Mouse (Mus musculus) midbrain, embryonic 14.5 days (tissue): ENCODE results near the gene Ankrd22. TPM values are rescaled to one million over a fixed set of nuclear protein-coding genes. Genes with fewer than 3 reads are reported as not detected.

Experiments used
- ATAC-seq: fragments of 200-750 bp; cut with Nextera tagmentation; 2 replicates; pipeline ENCODE4 v1.8.0; 2017; ENCODE audit warnings: moderate number of reproducible peaks, moderate library complexity; ENCODE audit not compliant: low FRiP score, low TSS enrichment
- DNase-seq: peaks from one replicate; pipeline ENCODE4 v3.0.0-alpha.2; 2015
- H3K27ac ChIP-seq: fragments of 300-500 bp; sonication (generic); replicated peaks from 2 replicates; pipeline ENCODE4 v1.5.1; 2014; ENCODE audit warnings: mild to moderate bottlenecking, low read depth, low read length, moderate library complexity
- H3K27me3 ChIP-seq: fragments of 300-500 bp; sonication (generic); 2 replicates; pipeline ENCODE4 v1.6.1; 2014; ENCODE audit warnings: low read length, control low read depth, mixed read lengths; ENCODE audit not compliant: control insufficient read depth, insufficient read depth
- H3K36me3 ChIP-seq: fragments of 300-500 bp; sonication (generic); 2 replicates; pipeline ENCODE4 v1.6.1; 2014; ENCODE audit warnings: low read length, control low read depth; ENCODE audit not compliant: control insufficient read depth, insufficient read depth
- H3K4me1 ChIP-seq: fragments of 300-500 bp; sonication (generic); 2 replicates; pipeline ENCODE4 v1.6.1; 2014; ENCODE audit warnings: mild to moderate bottlenecking, antibody characterized with exemption, low read length, control low read depth; ENCODE audit not compliant: control insufficient read depth, insufficient read depth
- H3K4me2 ChIP-seq: fragments of 300-500 bp; sonication (generic); 2 replicates; pipeline ENCODE4 v1.6.1; 2014; ENCODE audit warnings: mild to moderate bottlenecking, low read length, moderate library complexity
- H3K4me3 ChIP-seq: fragments of 300-500 bp; sonication (generic); replicated peaks from 2 replicates; pipeline ENCODE4 v1.5.1; 2014; ENCODE audit warnings: low read depth, low read length
- H3K9ac ChIP-seq: fragments of 300-500 bp; sonication (generic); replicated peaks from 2 replicates; pipeline ENCODE4 v1.6.1; 2014; ENCODE audit warnings: mild to moderate bottlenecking, low read length, moderate library complexity
- H3K9me3 ChIP-seq: fragments of 300-500 bp; sonication (generic); 2 replicates; pipeline ENCODE4 v1.6.1; 2016; ENCODE audit warnings: low read length, control low read depth, mixed read lengths; ENCODE audit not compliant: control insufficient read depth
- WGBS: fragments of 180-500 bp; shearing (Covaris S2); extraction: QIAGEN DNeasy Blood & Tissue Kit; methylation state at CpG from one replicate; pipeline ENCODE4 v1.1.7; 2014; 5-methylcytosine and 5-hydroxymethylcytosine counted together
- polyA plus RNA-seq: library from polyadenylated mRNA; unstranded; fragments of >200 nt; fragmentation: Nextera tagmentation; extraction: Ambion mirVana; gene quantifications from 2 replicates; pipeline ENCODE4 v1.2.1, GENCODE M21; 2014

Ankrd22 gene
- polyA plus RNA-seq, 1 experiment from 2014 or later: not detected

DNA sequence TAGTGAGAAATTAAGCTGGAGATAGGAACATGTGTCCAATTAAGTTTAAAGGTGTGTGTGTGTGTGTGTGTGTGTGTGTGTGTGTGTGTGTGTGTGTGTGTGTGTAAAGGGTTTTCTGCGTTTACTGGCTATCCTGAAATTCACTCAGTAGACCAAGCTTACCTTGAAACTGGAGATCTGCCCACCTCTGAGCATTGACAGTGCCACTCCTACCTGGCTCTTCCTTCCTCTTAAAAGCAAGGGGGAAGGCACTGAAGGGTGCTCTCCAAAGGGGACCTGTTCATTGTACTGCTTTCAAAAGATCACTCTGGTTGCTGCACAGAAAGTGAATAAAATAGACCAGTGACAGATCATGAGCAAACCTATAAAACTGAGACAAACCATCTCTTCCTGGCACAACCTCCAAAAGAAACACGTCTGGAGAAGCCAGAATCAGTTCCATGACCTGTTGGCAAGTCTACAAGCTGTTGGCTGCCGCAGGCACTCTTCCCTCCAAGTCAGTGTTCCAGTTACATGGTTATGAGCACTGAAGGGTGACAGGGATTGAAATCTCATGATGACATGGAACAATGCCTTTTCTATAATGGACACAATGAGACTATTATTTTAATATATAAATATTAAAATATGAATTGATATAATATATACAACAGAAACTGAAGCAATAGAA lies 76.7 kb downstream of the Ankrd22 start:
- ATAC-seq (no peak), DNase-seq (no peak)
- H3K4me1 ChIP-seq: no peaks in the 10 kb centered on the region
- H3K27ac ChIP-seq: no peak overlapping the region
- WGBS: 78% methylated on average over 3 of the region's 3 CpGs
- no peak overlapping the region for H3K4me2 ChIP-seq
- no peak overlapping the region for H3K9ac ChIP-seq
- no peaks in the 10 kb centered on the region for H3K36me3 ChIP-seq
- no peak overlapping the region for H3K4me3 ChIP-seq
- no peaks in the 10 kb centered on the region for H3K27me3 ChIP-seq
- H3K9me3 ChIP-seq: no peaks in the 10 kb centered on the region

DNA sequence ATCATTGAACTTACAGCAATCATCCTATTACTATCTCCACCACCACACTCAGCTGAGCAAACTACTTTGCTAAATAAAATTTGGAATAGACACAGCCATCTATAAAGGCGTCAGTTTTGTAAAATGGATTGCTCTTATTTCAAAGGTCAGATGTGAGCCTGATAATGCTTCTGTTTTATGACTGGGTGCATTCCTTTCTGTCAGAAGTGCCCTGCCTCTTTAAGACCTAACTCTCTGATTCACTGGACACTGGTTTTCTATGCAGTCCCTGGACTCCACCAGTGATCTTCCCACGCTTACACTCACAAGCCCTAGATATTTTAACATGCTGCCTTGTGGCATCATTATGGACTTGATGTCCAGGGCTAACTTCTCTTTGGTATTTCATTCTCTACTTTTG lies 87.7 kb downstream of the Ankrd22 start:
- ATAC-seq (no peak), DNase-seq (no peak)
- H3K9me3 ChIP-seq: no peaks in the 10 kb centered on the region
- H3K27ac ChIP-seq: no peak overlapping the region
- no peak overlapping the region for H3K4me2 ChIP-seq
- no peaks in the 10 kb centered on the region for H3K36me3 ChIP-seq
- WGBS: 89% methylated on average over 2 of the region's 2 CpGs
- no peak overlapping the region for H3K9ac ChIP-seq
- H3K4me1 ChIP-seq: no peaks in the 10 kb centered on the region
- no peaks in the 10 kb centered on the region for H3K27me3 ChIP-seq
- no peak overlapping the region for H3K4me3 ChIP-seq

DNA sequence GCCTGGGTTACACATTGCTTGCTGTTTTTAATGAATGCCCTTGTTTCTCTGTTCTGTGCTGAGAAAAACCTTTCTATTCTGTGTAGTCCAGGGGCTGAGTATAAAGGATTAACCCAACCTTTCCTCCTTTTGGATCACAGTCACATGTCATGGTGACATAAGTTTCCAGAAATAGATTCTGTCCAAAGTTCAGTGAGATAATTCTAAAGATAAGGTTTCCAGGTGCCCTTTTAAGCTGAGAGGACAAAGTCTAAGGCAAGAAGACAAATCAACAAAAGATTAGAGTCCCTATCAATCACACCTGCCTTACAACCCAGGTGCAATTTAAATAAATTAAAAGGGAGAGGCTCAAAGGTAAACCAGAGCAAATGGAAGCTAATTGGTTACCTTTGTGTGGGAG lies 91.6 kb downstream of the Ankrd22 start:
- Histone ChIP-seq H3K27ac (no peak overlapping the region), H3K27me3 (no peaks in the 10 kb centered on the region), H3K36me3 (no peaks in the 10 kb centered on the region), H3K9me3 (no peaks in the 10 kb centered on the region), H3K4me1 (no peaks in the 10 kb centered on the region), H3K9ac (no peak overlapping the region), H3K4me2 (no peak overlapping the region), H3K4me3 (no peak overlapping the region)
- ATAC-seq (no peak), DNase-seq (no peak)

Other genes with a start within 250 kb of the Ankrd22 start
- not detected in 2 replicates for gene Lipf, start 204.9 kb downstream of the Ankrd22 start, polyA plus RNA-seq
- gene Lipk, start 157.8 kb downstream of the Ankrd22 start, polyA plus RNA-seq: not detected in 2 replicates
- not detected in 2 replicates for gene Lipn, start 98.7 kb downstream of the Ankrd22 start, polyA plus RNA-seq
- not detected in 2 replicates for gene Lipm, start 65.1 kb downstream of the Ankrd22 start, polyA plus RNA-seq
- 11.5 and 15.2 TPM in 2 replicates for gene Stambpl1, start 26.2 kb upstream of the Ankrd22 start, polyA plus RNA-seq
- 0.59 and 11.3 TPM in 2 replicates for gene Acta2, start 89.5 kb upstream of the Ankrd22 start, polyA plus RNA-seq
- 0.81 and 0.84 TPM in 2 replicates for gene Fas, start 124.6 kb upstream of the Ankrd22 start, polyA plus RNA-seq